Comparison of ENCODE assay signal across 8 mouse cellular contexts in the genomic region with DNA sequence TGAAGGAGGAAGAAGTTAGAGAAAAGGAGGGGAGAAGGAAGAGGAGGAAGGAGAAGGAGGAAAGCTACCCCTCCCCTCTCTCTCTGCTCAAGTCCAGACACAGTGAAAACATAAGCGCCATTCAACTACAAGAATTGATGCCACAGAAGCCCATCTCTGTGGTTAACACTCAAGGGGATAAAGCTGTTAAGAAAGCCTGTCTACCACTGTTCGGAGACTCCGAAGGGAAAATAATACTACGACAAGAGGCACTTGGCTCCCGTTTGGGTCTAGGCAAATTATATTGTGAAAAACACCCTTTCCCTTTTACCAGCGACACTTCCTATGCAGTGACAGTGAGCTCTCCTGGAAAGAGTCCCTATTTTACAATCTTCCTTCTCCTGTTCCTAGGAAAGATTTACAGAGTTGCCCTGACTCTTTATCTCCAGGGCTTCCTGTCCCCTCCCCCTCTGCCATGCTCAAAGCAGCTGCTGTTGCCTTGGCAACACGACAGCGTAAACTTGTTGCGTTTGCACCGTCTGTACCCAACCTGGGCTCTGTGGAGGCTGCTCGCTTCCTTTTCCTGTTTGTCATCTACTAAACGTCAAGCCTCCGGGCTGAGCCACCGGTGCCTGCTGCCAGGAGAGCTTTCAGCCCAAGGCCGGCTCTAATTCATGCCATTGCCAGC. TPM values are rescaled to one million over a fixed set of nuclear protein-coding genes. Genes with fewer than 3 reads are reported as not detected.
DNase-seq lines count a peak whose midpoint lies in the region; ATAC-seq and TF ChIP-seq lines count a peak whose summit lies in the region.

No protein-coding gene starts in this region.

- no peak overlapping the region for H3K27ac ChIP-seq in cerebellum, adult 2 months (ENCODE audit: insufficient read depth, low read length)
- H3K27ac ChIP-seq in hindbrain, embryonic 13.5 days = peak overlapping the region; percentile 65
- no peak overlapping the region for H3K27ac ChIP-seq in lung, postnatal 0 days (ENCODE audit: low read length)

- H3K36me3 ChIP-seq in hindbrain, embryonic 13.5 days = no peaks in the 10 kb centered on the region
- no peaks in the 10 kb centered on the region for H3K36me3 ChIP-seq in lung, postnatal 0 days (ENCODE audit: insufficient read depth, low read length)

- WGBS in cerebellum, adult 2 months = 8% methylated on average over 15 of the region's 15 CpGs
- WGBS in hindbrain, embryonic 13.5 days = 9% methylated on average over 15 of the region's 15 CpGs
- 2% methylated on average over 15 of the region's 15 CpGs for WGBS in lung, postnatal 0 days

- peak; percentile 74 for DNase-seq in R1 (ENCODE audit: low read depth, low spot score)
- DNase-seq in cerebellum, adult 2 months = peak; percentile 38 to 51
- peak; percentile 65 to 88 for DNase-seq in frontal cortex, adult 2 months (ENCODE audit: extremely low spot score in 1 of 2, low spot score in 1 of 2)
- peak; percentile 54 to 68 for DNase-seq in layer of hippocampus, postnatal 25 days (ENCODE audit: extremely low spot score in 1 of 2, low spot score in 1 of 2)
- peak; percentile 77 for DNase-seq in lung, postnatal 0 days (ENCODE audit: low spot score)
- peak; percentile 77 for DNase-seq in retina, postnatal 1 day
- peak; percentile 85 to 91 for DNase-seq in thymus, postnatal 36 days

- peak; percentile 93 for ATAC-seq in hindbrain, embryonic 13.5 days (ENCODE audit: low FRiP score)
- peak; percentile 92 for ATAC-seq in lung, postnatal 0 days

- no peaks in the 10 kb centered on the region; the same call in 1 of the 2 replicates for H3K4me1 ChIP-seq in cerebellum, adult 2 months (ENCODE audit: control insufficient read depth, insufficient read depth, low read length)
- peaks cover 21% of the 10 kb centered on the region for H3K4me1 ChIP-seq in hindbrain, embryonic 13.5 days (replicated peaks)
- H3K4me1 ChIP-seq in lung, postnatal 0 days (ENCODE audit: insufficient read depth, low read depth, low read length) = peaks cover 6% of the 10 kb centered on the region; the same call in 1 of the 2 replicates

- H3K4me3 ChIP-seq in cerebellum, adult 2 months (replicated peaks; ENCODE audit: insufficient read depth, low read depth, low read length) = peak overlapping the region; percentile 35
- H3K4me3 ChIP-seq in hindbrain, embryonic 13.5 days = peak overlapping the region; percentile 25
- peak overlapping the region; percentile 25 for H3K4me3 ChIP-seq in lung, postnatal 0 days (ENCODE audit: low read depth, low read length)

- no peaks in the 10 kb centered on the region for H3K27me3 ChIP-seq in cerebellum, adult 2 months (ENCODE audit: control insufficient read depth, insufficient read depth, low read length)
- no peaks in the 10 kb centered on the region for H3K27me3 ChIP-seq in hindbrain, embryonic 13.5 days
- H3K27me3 ChIP-seq in lung, postnatal 0 days (replicated peaks; ENCODE audit: insufficient read depth, low read length) = no peaks in the 10 kb centered on the region

- no peak for TF ChIP-seq POLR2A in cerebellum, adult 2 months (IDR thresholded peaks at IDR 0.05; ENCODE audit: borderline replicate concordance, insufficient read depth, low read length)

- H3K4me2 ChIP-seq in hindbrain, embryonic 13.5 days = peak overlapping the region; percentile 55
- H3K4me2 ChIP-seq in lung, postnatal 0 days (replicated peaks; ENCODE audit: low read depth, low read length) = peak overlapping the region; percentile 57

- H3K9me3 ChIP-seq in hindbrain, embryonic 13.5 days = no peaks in the 10 kb centered on the region
- H3K9me3 ChIP-seq in lung, postnatal 0 days (ENCODE audit: low read length) = no peaks in the 10 kb centered on the region

- no peak for TF ChIP-seq EP300 in lung, postnatal 0 days (IDR thresholded peaks at IDR 0.05)

- TF ChIP-seq CTCF in cerebellum, adult 2 months (IDR thresholded peaks at IDR 0.05; ENCODE audit: borderline replicate concordance, insufficient read depth, low read depth, low read length) = no peak
- no peak for TF ChIP-seq CTCF in lung, postnatal 0 days (IDR thresholded peaks at IDR 0.05)

- H3K9ac ChIP-seq in hindbrain, embryonic 13.5 days = peak overlapping the region; percentile 61; the same call in 1 of the 2 replicates
- no peak overlapping the region for H3K9ac ChIP-seq in lung, postnatal 0 days (replicated peaks; ENCODE audit: low read depth)

RNA-seq across cellular contexts. Expression of a gene that starts 10.4 kb away (rescaled TPM):
- 5.4 and 5.8 TPM in 2 replicates for polyA plus RNA-seq in cerebellum, adult 2 months (2012; rRNA removed)
- 4.5 and 4.9 TPM in 2 replicates for polyA plus RNA-seq in frontal cortex, adult 2 months (2012; rRNA removed)
- polyA plus RNA-seq in hindbrain, embryonic 13.5 days (2015; fragmentation: Nextera tagmentation; extraction: Ambion mirVana) = 4.0 and 4.5 TPM in 2 replicates
- total RNA-seq in layer of hippocampus, postnatal 25 days (2021) = 10 to 100 TPM in 1 of 2 experiments, 1 to 10 TPM in 1; 7.4 to 10.3 TPM
- polyA plus RNA-seq in lung, postnatal 0 days (2015; fragmentation: Nextera tagmentation; extraction: Ambion mirVana) = not detected in 2 replicates
